Mouse (Mus musculus): ENCODE measurements around the gene Pde1c.

DNA sequence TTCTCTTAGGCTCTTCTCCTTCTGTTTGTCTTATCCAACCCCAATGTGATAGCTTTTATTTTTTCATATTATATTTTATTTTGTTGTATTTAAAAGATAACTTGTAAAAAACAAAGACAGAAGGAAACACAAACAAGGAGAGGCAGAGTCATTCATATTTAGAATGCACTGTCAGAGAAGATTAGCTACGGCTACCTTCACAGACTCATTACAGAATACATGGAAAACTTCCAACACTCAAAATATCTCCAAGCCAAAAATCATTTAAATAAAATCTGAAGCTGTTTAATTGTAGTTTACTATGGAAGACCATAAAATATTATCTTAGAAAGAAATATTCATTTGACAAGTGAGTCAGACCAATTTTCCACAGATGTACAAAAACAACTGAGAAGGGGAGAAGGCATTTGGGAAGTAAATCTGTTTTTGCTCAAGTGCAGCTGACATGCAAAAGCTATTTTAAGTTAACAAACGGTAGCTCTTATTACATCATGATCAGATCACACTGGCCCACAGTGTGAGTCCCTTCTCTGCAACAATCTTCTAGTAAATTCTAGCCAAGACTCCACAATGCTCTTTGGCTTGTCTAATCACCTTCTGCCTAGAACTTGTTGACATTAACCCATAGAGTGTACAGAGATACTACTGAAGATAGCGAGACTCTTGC lies 438.3 kb downstream of the Pde1c start:
- TF ChIP-seq CTCF (IDR thresholded peaks at IDR 0.05) (no peak), EP300 (IDR thresholded peaks at IDR 0.05; ENCODE audit: insufficient read depth, low read depth, low read length) (no peak)

Measured in heart, adult 2 months (tissue).